Comparison of ENCODE assay signal across 8 mouse cellular contexts in genomic region chr17:56139858-56140595, GRCm38 (mm10). TPM values are rescaled to one million over a fixed set of nuclear protein-coding genes. Genes with fewer than 3 reads are reported as not detected.
DNase-seq lines count a peak whose midpoint lies in the region; ATAC-seq and TF ChIP-seq lines count a peak whose summit lies in the region.

TSS of gene Sema6b (minus strand) at chr17:56140343.

- peak within 1 kb of the TSS; percentile 92 for H3K4me2 ChIP-seq in heart, embryonic 12.5 days

- peak within 1 kb of the TSS; percentile 98 for H3K27ac ChIP-seq in cortical plate, adult 2 months (ENCODE audit: insufficient read depth, low read length)
- H3K27ac ChIP-seq in heart, embryonic 12.5 days (ENCODE audit: poor library complexity, severe bottlenecking): no peak within 1 kb of the TSS
- peak within 1 kb of the TSS; percentile 95 for H3K27ac ChIP-seq in layer of hippocampus, adult 2 months

- H3K4me3 ChIP-seq in cortical plate, adult 2 months (ENCODE audit: insufficient read depth, low read length): peak within 1 kb of the TSS; percentile 96
- H3K4me3 ChIP-seq in heart, embryonic 12.5 days: peak within 1 kb of the TSS; percentile 69
- H3K4me3 ChIP-seq in layer of hippocampus, adult 2 months: peak within 1 kb of the TSS; percentile 64

- H3K36me3 ChIP-seq in heart, embryonic 12.5 days: no peaks in the 10 kb centered on the region

- TF ChIP-seq POLR2A in cortical plate, adult 2 months (IDR thresholded peaks at IDR 0.05; ENCODE audit: extremely low read depth, insufficient read depth, low read length): no peak

- peaks cover 97% of the 10 kb centered on the region for H3K27me3 ChIP-seq in heart, embryonic 12.5 days (replicated peaks)

- peak within 1 kb of the TSS; percentile 64 for H3K9ac ChIP-seq in heart, embryonic 12.5 days

- peak; percentile 22; the same call in 1 of the 2 replicates for ATAC-seq in heart, embryonic 12.5 days (ENCODE audit: insufficient number of reproducible peaks, low FRiP score)

- H3K4me1 ChIP-seq in cortical plate, adult 2 months (ENCODE audit: control insufficient read depth, insufficient read depth, low read length): peaks cover 3% of the 10 kb centered on the region; the same call in 1 of the 2 replicates
- H3K4me1 ChIP-seq in heart, embryonic 12.5 days (replicated peaks): peaks cover 22% of the 10 kb centered on the region

- peak; percentile 73 for DNase-seq in A20 (ENCODE audit: low read depth, low spot score)
- DNase-seq in ES-CJ7 (ENCODE audit: low read depth, low spot score): peak; percentile 49
- DNase-seq in layer of hippocampus, adult 2 months (ENCODE audit: low spot score in 2 of 2): peak; percentile 75 to 85
- peak; percentile 78 for DNase-seq in lung, postnatal 10 days
- DNase-seq in right cerebral cortex, postnatal 14 days: peak; percentile 86
- no peak for DNase-seq in spleen, postnatal 36 days (ENCODE audit: low spot score in 2 of 2)

- TF ChIP-seq CTCF in cortical plate, adult 2 months (IDR thresholded peaks at IDR 0.05; ENCODE audit: extremely low read depth, insufficient read depth, low read length): no peak
- TF ChIP-seq CTCF in layer of hippocampus, adult 2 months (conservative IDR thresholded peaks at IDR 0.05): peak; percentile 26; the same call in 1 of the 2 replicates

- WGBS in heart, embryonic 12.5 days: 1% methylated on average over 76 of the region's 79 CpGs

- H3K9me3 ChIP-seq in heart, embryonic 12.5 days (replicated peaks): no peaks in the 10 kb centered on the region

RNA-seq across cellular contexts. Expression of gene Sema6b, which starts in this region (rescaled TPM):
- 87.3 and 88.9 TPM in 2 replicates for polyA plus RNA-seq in cortical plate, adult 2 months (2012; rRNA removed)
- polyA plus RNA-seq in heart, embryonic 12.5 days (2016; fragmentation: Nextera tagmentation; extraction: Ambion mirVana): 0.44 and 0.57 TPM in 2 replicates
- 100 to 1,000 TPM; 125 to 133 TPM for total RNA-seq in layer of hippocampus, adult 2 months (2021)

Comparison
In these comparisons a context has a peak if more than half of its experiments do, and no peak if none do; other contexts are left out.
1. RNA of gene Sema6b (polyA plus RNA-seq): 87.3 to 88.9 TPM in cortical plate, adult 2 months; 0.44 to 0.57 TPM in heart, embryonic 12.5 days; every median in the first group is over 10 times any median in the second.
2. Peak in ATAC-seq, H3K4me3 ChIP-seq, H3K9ac ChIP-seq and H3K4me2 ChIP-seq in heart, embryonic 12.5 days; RNA of the gene not detected or under 1 TPM.
3. DNase-seq: peak in A20 (single experiment), ES-CJ7 (single experiment), layer of hippocampus, adult 2 months (2 of 2), lung, postnatal 10 days (single experiment) and right cerebral cortex, postnatal 14 days (single experiment); none in spleen, postnatal 36 days (0 of 2).
4. Peak in every context shown above with its lines, with median percentiles within 50 percentile points of each other: H3K4me3 ChIP-seq.